Mouse (Mus musculus) G1E-ER4 (cell line): ENCODE measurements around the gene Hoxc8. TPM values are rescaled to one million over a fixed set of nuclear protein-coding genes. Genes with fewer than 3 reads are reported as not detected.

Experiments
- GATA1 ChIP-seq: IDR thresholded peaks from one replicate; pipeline ENCODE4 v1.8.0; 2012; ENCODE audit warnings: low read length, inconsistent platforms
- polyA plus RNA-seq: library from polyadenylated mRNA; stranded (reverse); fragments of >175 nt; gene quantifications from 2 replicates; pipeline ENCODE4 v1.2.3, GENCODE M21; 2012

The Hoxc8 gene
- polyA plus RNA-seq, 1 experiment, result 3.8 TPM

- no peak for TF ChIP-seq GATA1
Observed at GRCm38 (mm10) chr15:103030142-103030541, 39.7 kb downstream of the Hoxc8 start.

DNA sequence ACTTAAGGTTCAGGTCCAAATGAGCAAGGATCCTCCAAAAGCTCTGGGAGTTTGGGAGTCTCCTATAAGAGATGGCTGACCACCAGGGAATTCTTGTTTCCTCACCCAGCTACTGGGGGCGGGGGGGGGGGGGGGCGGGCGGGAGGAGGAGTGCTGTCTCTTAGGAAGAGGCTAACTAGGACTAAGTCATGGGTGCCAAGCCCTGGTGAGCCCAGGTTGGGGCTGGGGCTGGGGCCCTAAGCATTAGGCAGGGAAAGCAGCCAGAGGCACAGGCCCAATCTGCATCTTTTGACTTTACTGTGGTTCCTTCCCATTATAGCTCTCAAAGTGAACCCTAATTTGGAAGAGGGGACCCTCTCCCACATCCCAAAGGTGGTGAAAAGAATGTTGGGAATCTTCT lies 41.8 kb downstream of the Hoxc8 start:
- no peak for TF ChIP-seq GATA1

GRCm38 (mm10) chr15:103032646-103033575 lies 42.5 kb downstream of the Hoxc8 start:
- TF ChIP-seq GATA1, result no peak

DNA sequence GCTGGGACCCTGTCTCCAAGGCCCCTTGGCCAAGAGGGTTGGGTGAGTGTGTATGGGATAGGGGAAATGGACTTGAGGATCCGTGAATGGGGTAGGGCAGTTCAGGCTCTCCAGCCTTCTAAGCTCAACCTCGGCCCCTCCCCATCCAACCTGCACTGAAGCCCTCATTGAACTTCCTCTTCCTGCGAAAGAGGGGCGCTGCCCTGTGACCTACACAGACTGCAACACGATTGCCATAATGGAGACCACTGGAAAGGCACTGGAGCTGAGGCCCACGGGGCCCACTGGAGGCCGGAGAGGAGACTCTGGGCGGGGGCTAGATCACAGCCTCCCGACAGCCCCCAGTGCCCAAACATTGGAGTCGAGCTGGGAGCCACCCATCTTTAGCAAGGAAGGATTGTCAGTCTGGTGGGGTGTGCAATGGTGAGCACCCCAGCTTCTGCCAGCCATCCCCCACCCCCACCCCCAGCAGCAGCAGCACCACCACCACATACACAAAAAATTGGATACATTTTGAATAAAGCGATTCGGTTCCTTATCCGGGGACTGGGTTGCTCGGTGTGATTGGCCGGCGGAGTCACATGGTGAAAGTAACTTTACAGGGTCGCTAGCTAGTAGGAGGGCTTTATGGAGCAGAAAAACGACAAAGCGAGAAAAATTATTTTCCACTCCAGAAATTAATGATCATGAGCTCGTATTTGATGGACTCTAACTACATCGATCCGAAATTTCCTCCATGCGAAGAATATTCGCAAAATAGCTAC lies 43.8 kb downstream of the Hoxc8 start:
- TF ChIP-seq GATA1, result no peak

DNA sequence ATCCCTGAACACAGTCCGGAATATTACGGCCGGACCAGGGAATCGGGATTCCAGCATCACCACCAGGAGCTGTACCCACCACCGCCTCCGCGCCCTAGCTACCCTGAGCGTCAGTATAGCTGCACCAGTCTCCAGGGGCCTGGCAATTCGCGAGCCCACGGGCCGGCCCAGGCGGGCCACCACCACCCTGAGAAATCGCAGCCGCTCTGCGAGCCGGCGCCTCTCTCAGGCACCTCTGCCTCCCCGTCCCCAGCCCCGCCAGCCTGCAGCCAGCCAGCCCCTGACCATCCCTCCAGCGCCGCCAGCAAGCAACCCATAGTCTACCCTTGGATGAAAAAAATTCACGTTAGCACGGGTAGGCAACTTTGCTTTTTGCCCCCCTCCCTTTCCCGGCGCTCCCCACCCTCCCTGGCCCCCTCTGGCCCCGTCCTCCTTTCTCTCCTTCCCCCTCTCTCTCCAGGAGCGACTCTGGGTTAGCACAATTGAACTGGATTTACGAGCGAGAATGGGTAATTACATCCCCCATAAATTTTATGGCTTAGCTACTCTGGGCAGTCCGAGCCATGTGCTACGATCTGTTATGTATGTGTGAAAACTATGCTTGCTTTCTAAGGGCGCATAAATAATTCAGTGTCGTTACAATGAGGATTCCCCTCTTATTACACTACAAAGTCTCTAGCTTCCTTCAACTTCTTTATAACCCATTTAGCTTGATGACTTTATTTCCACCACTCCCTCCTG lies 44.6 kb downstream of the Hoxc8 start:
- no peak for TF ChIP-seq GATA1

GRCm38 (mm10) chr15:103035548-103035881 lies 45.1 kb downstream of the Hoxc8 start:
- no peak for TF ChIP-seq GATA1

GRCm38 (mm10) chr15:103037579-103037978 lies 47.2 kb downstream of the Hoxc8 start:
- no peak for TF ChIP-seq GATA1

DNA sequence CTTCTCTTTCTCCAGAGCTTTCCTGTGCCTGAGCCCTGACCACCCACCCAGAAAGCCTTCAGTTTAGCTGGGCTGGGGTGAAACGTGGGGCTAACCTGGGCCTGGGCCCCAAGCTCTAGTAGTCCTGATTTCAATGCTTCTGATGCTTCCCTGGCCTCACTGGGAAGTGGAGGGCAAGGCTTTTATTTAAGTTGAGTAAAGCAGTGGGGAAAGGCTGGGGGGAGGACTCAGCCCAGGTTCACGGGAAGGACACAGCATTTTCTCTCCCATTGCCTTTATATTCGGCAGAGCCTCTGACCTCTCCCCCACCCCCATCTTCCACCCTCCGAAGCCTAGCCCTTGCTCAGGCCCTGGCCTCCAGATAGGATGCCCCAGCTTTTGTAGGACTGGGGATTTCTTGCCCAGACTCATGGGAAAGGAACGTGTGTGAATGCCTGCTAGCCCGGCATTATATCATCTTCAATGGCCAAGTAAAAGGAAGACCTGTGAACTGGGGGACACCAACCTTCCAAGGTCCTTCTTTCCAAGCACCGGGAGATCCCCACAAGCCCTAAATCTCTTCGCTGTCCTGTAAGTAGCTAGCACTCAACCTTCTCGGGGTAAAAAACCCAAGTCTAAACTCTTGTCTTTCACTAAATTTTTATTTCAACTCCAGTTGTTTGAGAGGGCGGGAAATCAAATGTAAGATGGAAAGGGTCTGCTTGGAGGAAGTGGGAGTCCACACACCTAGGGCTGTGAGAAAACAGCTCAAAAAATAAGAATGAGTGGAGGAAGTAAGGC lies 48.5 kb downstream of the Hoxc8 start:
- TF ChIP-seq GATA1, result no peak

GRCm38 (mm10) chr15:103039609-103040008 lies 49.2 kb downstream of the Hoxc8 start:
- TF ChIP-seq GATA1, result no peak

DNA sequence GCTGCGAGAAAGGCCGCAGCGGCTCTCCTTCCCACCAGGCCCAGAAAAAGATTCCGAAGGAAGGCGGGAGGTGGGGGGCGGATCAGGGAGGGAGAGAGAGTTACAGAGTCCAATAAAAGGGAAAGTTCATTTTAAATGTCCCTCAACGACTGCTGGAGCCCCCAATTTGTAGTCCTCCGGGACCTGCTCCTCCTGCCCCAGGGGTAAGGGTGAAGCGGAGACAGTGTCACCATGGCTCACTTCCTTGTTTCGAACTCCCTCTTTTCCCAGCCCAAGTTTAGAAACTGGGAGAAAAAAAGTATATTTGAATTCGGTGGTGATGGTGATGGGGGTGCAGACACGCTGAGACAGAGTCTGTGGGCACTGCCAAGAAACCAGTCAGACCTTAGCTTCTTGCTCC lies 50.2 kb downstream of the Hoxc8 start:
- no peak for TF ChIP-seq GATA1

GRCm38 (mm10) chr15:103041613-103042012 lies 51.2 kb downstream of the Hoxc8 start:
- TF ChIP-seq GATA1, result no peak

DNA sequence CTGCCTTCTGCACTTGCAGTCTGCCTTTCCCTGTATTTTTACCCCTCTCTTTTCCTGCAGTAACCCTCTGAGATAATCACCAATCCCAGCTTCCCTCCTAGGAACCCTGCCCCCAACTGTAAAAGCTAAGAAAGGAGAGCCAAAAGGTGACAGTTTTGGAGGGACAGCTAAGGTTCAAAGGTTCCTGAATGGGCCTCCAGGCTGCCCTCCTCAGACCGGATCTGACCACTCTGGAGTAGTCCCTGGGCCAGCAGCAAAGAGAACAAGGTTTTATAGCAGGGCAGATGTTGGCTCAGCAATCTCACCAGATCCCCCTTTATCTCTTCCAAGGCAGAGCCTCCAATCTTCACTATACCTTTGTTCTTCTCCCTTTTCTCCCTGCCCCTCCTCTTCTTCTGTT lies 51.8 kb downstream of the Hoxc8 start:
- TF ChIP-seq GATA1, result no peak

Other genes starting within 250 kb of the Hoxc8 start
- gene Hoxc13, start 69.5 kb upstream of the Hoxc8 start, polyA plus RNA-seq, result not detected in 2 replicates
- not detected in 2 replicates for gene Hoxc12, start 53.9 kb upstream of the Hoxc8 start, polyA plus RNA-seq
- gene Hoxc11, start 36.2 kb upstream of the Hoxc8 start, polyA plus RNA-seq, result not detected in 2 replicates
- 0.51 and 0.72 TPM in 2 replicates for gene Hoxc10, start 23.8 kb upstream of the Hoxc8 start, polyA plus RNA-seq
- 13.8 and 14.7 TPM in 2 replicates for gene Hoxc5, start 23.2 kb upstream of the Hoxc8 start, polyA plus RNA-seq
- gene Hoxc9, start 14.2 kb upstream of the Hoxc8 start, polyA plus RNA-seq, result 6.3 and 8.3 TPM in 2 replicates
- 11.7 and 12.7 TPM in 2 replicates for gene Hoxc6, start 7.7 kb downstream of the Hoxc8 start, polyA plus RNA-seq
- 65.2 and 89.1 TPM in 2 replicates for gene Hoxc4, start 28.3 kb downstream of the Hoxc8 start, polyA plus RNA-seq
- 5.6 and 6.0 TPM in 2 replicates for gene Smug1, start 176.5 kb downstream of the Hoxc8 start, polyA plus RNA-seq
- gene Cbx5, start 249.2 kb downstream of the Hoxc8 start, polyA plus RNA-seq, result 3.1 and 4.0 TPM in 2 replicates
- gene Hnrnpa1, start 249.8 kb downstream of the Hoxc8 start, polyA plus RNA-seq, result 83.3 and 173 TPM in 2 replicates